29 mouse cellular contexts compared by ENCODE assay signal in the genomic region with DNA sequence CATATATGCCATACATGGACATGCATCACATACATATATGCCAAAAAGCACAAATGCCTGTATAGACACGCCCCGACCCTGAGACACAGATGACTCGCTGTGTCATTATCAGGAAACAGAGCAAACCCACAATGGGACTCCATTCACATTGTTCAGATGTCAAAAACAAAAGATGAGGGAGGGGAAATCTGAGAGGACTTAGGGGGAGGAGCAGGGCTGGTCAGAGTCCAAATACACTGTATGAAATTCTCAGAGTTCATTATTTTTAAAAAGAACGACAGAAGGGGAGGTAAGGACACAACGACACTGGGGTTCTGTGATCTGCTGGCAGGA.
DNase-seq lines count a peak whose midpoint lies in the region; ATAC-seq and TF ChIP-seq lines count a peak whose summit lies in the region.
"Had no signal": no experiment of that assay in that cellular context is flagged by ENCODE, and none has a peak within 500 bp of the region (broad histone marks: within the 10 kb centered on the region; RNA-seq: fewer than 3 reads in every experiment).

No protein-coding gene starts in this region.

- no peak for TF ChIP-seq EP300 in CH12.LX (IDR thresholded peaks at IDR 0.05; ENCODE audit: low read length)

- no peak overlapping the region for H3K4me3 ChIP-seq in CH12.LX (replicated peaks in 1 of 3; ENCODE audit: low read depth in 2 of 3, low read length in 2 of 3, poor library complexity in 1 of 3)
- H3K4me3 ChIP-seq: embryonic facial prominence, embryonic 12.5 days; embryonic facial prominence, embryonic 15.5 days; erythroblast, embryonic 14.5 days; forebrain, embryonic 12.5 days; forebrain, embryonic 15.5 days; heart, adult 2 months; heart, embryonic 10.5 days; hindbrain, embryonic 10.5 days; intestine, embryonic 15.5 days had no signal

- no peak for ATAC-seq in inflammation-experienced regulatory T-cells, adult 6 months
- ATAC-seq: forebrain, embryonic 15.5 days; hindbrain, postnatal 0 days; intestine, embryonic 15.5 days; Patski had no signal

- H3K4me1 ChIP-seq in CH12.LX (ENCODE audit: control insufficient read depth in 1 of 2, insufficient read depth in 2 of 2), result peaks cover 35 to 80% of the 10 kb centered on the region in 2 experiments
- H3K4me1 ChIP-seq: embryonic facial prominence, embryonic 12.5 days; embryonic facial prominence, embryonic 15.5 days; forebrain, embryonic 12.5 days; hindbrain, embryonic 10.5 days had no signal

- peak overlapping the region; percentile 85 for H3K27ac ChIP-seq in CH12.LX (ENCODE audit: insufficient read depth, low read depth)
- H3K27ac ChIP-seq: embryonic facial prominence, embryonic 12.5 days; embryonic facial prominence, embryonic 15.5 days; forebrain, embryonic 12.5 days; forebrain, embryonic 15.5 days; heart, adult 2 months; heart, embryonic 10.5 days; hindbrain, embryonic 10.5 days; hindbrain, embryonic 14.5 days; hindbrain, postnatal 0 days; intestine, embryonic 15.5 days had no signal

- peaks cover 36% of the 10 kb centered on the region for H3K79me2 ChIP-seq in CH12.LX (replicated peaks; ENCODE audit: control insufficient read depth, extremely low read depth, insufficient read depth, poor library complexity, severe bottlenecking)

- in situ Hi-C loops in CH12.LX (cut with MboI; ENCODE audit: low pct_ligation_motif_present, low pct_unique_long_range_greater_than_20kb, low sequenced_read_pairs), result no loop called here

- no peaks in the 10 kb centered on the region for H3K27me3 ChIP-seq in CH12.LX (replicated peaks)
- H3K27me3 ChIP-seq: embryonic facial prominence, embryonic 12.5 days; embryonic facial prominence, embryonic 15.5 days; forebrain, embryonic 12.5 days; forebrain, embryonic 15.5 days; intestine, embryonic 15.5 days; Patski had no signal

- H3K36me3 ChIP-seq in CH12.LX (replicated peaks in 1 of 2; ENCODE audit: control insufficient read depth in 1 of 2, insufficient read depth in 1 of 2, low read length in 1 of 2), result peaks cover 30 to 73% of the 10 kb centered on the region in 2 experiments
- H3K36me3 ChIP-seq: embryonic facial prominence, embryonic 12.5 days; embryonic facial prominence, embryonic 15.5 days; forebrain, embryonic 12.5 days; forebrain, embryonic 15.5 days; hindbrain, embryonic 10.5 days; intestine, embryonic 15.5 days had no signal

- TF ChIP-seq CTCF in CH12.LX (conservative IDR thresholded peaks at IDR 0.05 in 1 of 2, IDR thresholded peaks at IDR 0.05 in 1 of 2; ENCODE audit: low read depth in 2 of 2, low read length in 2 of 2), result no peak

- dilution Hi-C loops in CH12.LX (cut with MboI; ENCODE audit: extremely low pct_ligation_motif_present, extremely low pct_unique_long_range_greater_than_20kb, low sequenced_read_pairs), result no loop called here

- H3K9ac ChIP-seq in CH12.LX (ENCODE audit: insufficient read depth, low read depth), result peak overlapping the region; percentile 61
- H3K9ac ChIP-seq: embryonic facial prominence, embryonic 12.5 days; embryonic facial prominence, embryonic 15.5 days; forebrain, embryonic 12.5 days; forebrain, embryonic 15.5 days; hindbrain, embryonic 14.5 days; intestine, embryonic 15.5 days had no signal

- H3K4me2 ChIP-seq in CH12.LX (ENCODE audit: insufficient read depth, low read depth, poor library complexity, severe bottlenecking), result peak overlapping the region; percentile 81
- H3K4me2 ChIP-seq: embryonic facial prominence, embryonic 12.5 days; embryonic facial prominence, embryonic 15.5 days; forebrain, embryonic 12.5 days; forebrain, embryonic 15.5 days; hindbrain, embryonic 14.5 days; intestine, embryonic 15.5 days had no signal

- TF ChIP-seq POLR2A in CH12.LX (IDR thresholded peaks at IDR 0.05; ENCODE audit: low read depth, low read length), result no peak

- DNase-seq in 416B (ENCODE audit: low read depth) (peak; percentile 10), CH12.LX (ENCODE audit: extremely low read depth) (peak; percentile 68)
- DNase-seq in induced T-regulatory cell, adult 2 months (ENCODE audit: low read depth), result peak; percentile 64
- no peak for DNase-seq in right cerebral cortex, postnatal 36 days (ENCODE audit: low spot score in 2 of 2)
- no peak for DNase-seq in kidney, postnatal 10 days
- no peak for DNase-seq in kidney, postnatal 25 days
- DNase-seq: adrenal gland, postnatal 10 days; B cell, adult 2 months; cerebellum, adult 11 months; cerebellum, adult 2 months; cerebellum, adult 9-11 months; cerebellum, postnatal 25 days; gastrocnemius, postnatal 10 days; gastrocnemius, postnatal 36 days; heart, postnatal 36 days; kidney, adult 11 months had no signal

- H3K9me3 ChIP-seq in CH12.LX (replicated peaks; ENCODE audit: low read length), result peaks cover 24% of the 10 kb centered on the region
- H3K9me3 ChIP-seq: embryonic facial prominence, embryonic 12.5 days; embryonic facial prominence, embryonic 15.5 days; heart, embryonic 10.5 days; intestine, embryonic 15.5 days had no signal

- no peak for TF ChIP-seq RAD21 in CH12.LX (IDR thresholded peaks at IDR 0.05; ENCODE audit: low read depth, low read length)

TF ChIP-seq in CH12.LX, 34 proteins besides CTCF, POLR2A, EP300 and RAD21:
- TF ChIP-seq HCFC1 (IDR thresholded peaks at IDR 0.05; ENCODE audit: low read depth, low read length) (no peak), CHD1 (IDR thresholded peaks at IDR 0.05; ENCODE audit: low read depth, low read length) (no peak), SMC3 (IDR thresholded peaks at IDR 0.05; ENCODE audit: low read depth, low read length) (no peak), MAFK (IDR thresholded peaks at IDR 0.05; ENCODE audit: insufficient replicate concordance, low read length) (no peak), ZMIZ1 (IDR thresholded peaks at IDR 0.05; ENCODE audit: low read depth, low read length) (peak; percentile 41; the same call in 1 of the 2 replicates), MXI1 (IDR thresholded peaks at IDR 0.05; ENCODE audit: low read depth, low read length) (no peak; the same call in 1 of the 2 replicates), CHD2 (IDR thresholded peaks at IDR 0.05; ENCODE audit: low read length) (no peak), GABPA (IDR thresholded peaks at IDR 0.05; ENCODE audit: insufficient replicate concordance, low read depth, low read length) (no peak), PAX5 (IDR thresholded peaks at IDR 0.05; ENCODE audit: low read length) (no peak), TCF12 (IDR thresholded peaks at IDR 0.05; ENCODE audit: low read depth, low read length) (peak; percentile 59; the same call in 1 of the 2 replicates), KAT2A (IDR thresholded peaks at IDR 0.05; ENCODE audit: insufficient replicate concordance, low read length) (no peak), ZKSCAN1 (IDR thresholded peaks at IDR 0.05; ENCODE audit: borderline replicate concordance, low read depth, low read length) (no peak), JUN (IDR thresholded peaks at IDR 0.05; ENCODE audit: insufficient read depth, low read depth, low read length) (no peak), TBP (conservative IDR thresholded peaks at IDR 0.05; ENCODE audit: low read depth, low read length) (no peak), NELFE (IDR thresholded peaks at IDR 0.05; ENCODE audit: low read depth, low read length) (no peak), MAX (IDR thresholded peaks at IDR 0.05; ENCODE audit: low read length) (no peak; the same call in none of the 2 replicates), BHLHE40 (IDR thresholded peaks at IDR 0.05; ENCODE audit: low read depth, low read length) (no peak), E2F4 (IDR thresholded peaks at IDR 0.05; ENCODE audit: insufficient replicate concordance, low read depth, low read length) (no peak), SIN3A (IDR thresholded peaks at IDR 0.05; ENCODE audit: low read length) (peak; percentile 76; the same call in 1 of the 2 replicates), MYC (IDR thresholded peaks at IDR 0.05; ENCODE audit: low read depth, low read length) (no peak), POLR2AphosphoS2 (IDR thresholded peaks at IDR 0.05; ENCODE audit: low read depth, low read length) (no peak), MEF2A (IDR thresholded peaks at IDR 0.05; ENCODE audit: borderline replicate concordance, low read depth, low read length) (no peak), IRF4 (IDR thresholded peaks at IDR 0.05; ENCODE audit: low read depth, low read length) (peak; percentile 36; the same call in 1 of the 2 replicates), JUND (conservative IDR thresholded peaks at IDR 0.05; ENCODE audit: low read depth, low read length) (no peak), UBTF (IDR thresholded peaks at IDR 0.05; ENCODE audit: low read depth, low read length) (no peak), ZNF384 (IDR thresholded peaks at IDR 0.05; ENCODE audit: low read depth, low read length) (no peak), ETS1 (conservative IDR thresholded peaks at IDR 0.05; ENCODE audit: low read depth, low read length) (0 out of 2 replicates have a peak, but pooled peaks have one; percentile 6), ZC3H11A (IDR thresholded peaks at IDR 0.05; ENCODE audit: low read depth, low read length) (no peak), RCOR1 (conservative IDR thresholded peaks at IDR 0.05; ENCODE audit: low read depth, low read length) (no peak), USF2 (conservative IDR thresholded peaks at IDR 0.05; ENCODE audit: low read depth, low read length) (no peak), ELF1 (IDR thresholded peaks at IDR 0.05; ENCODE audit: low read depth, low read length) (peak; percentile 19; the same call in 1 of the 2 replicates), NRF1 (IDR thresholded peaks at IDR 0.05; ENCODE audit: low read depth, low read length) (no peak), USF1 (IDR thresholded peaks at IDR 0.05; ENCODE audit: low read depth, low read length) (no peak), MAZ (IDR thresholded peaks at IDR 0.05; ENCODE audit: low read depth, low read length) (0 out of 2 replicates have a peak, but pooled peaks have one; percentile 54)

Comparison
In these comparisons a context has a peak if more than half of its experiments do, and no peak if none do; other contexts are left out.
1. DNase-seq: peak in 416B (single experiment), CH12.LX (single experiment) and induced T-regulatory cell, adult 2 months (single experiment); none in right cerebral cortex, postnatal 36 days (0 of 2), kidney, postnatal 10 days (single experiment) and kidney, postnatal 25 days (0 of 2).